Comparison of ENCODE assay signal across 8 mouse cellular contexts in the genomic region with DNA sequence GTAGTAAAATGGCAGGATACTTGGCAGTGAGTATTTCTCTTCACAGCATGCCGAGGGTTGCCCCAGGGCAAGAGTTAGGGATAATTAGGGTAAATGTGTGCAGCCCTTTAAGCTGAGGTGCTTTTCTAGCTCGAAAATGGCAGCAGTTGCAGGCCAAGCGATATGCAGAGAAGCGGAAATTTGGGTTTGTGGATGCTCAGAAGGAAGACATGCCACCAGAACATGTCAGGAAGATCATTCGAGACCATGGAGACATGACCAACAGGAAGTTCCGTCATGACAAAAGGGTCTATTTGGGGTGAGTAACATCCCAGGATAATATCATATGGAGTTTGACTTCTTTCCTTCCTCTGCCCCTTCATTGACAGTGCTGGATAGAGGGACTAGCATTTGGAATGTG. TPM values are rescaled to one million over a fixed set of nuclear protein-coding genes. Genes with fewer than 3 reads are reported as not detected.
DNase-seq lines count a peak whose midpoint lies in the region; ATAC-seq and TF ChIP-seq lines count a peak whose summit lies in the region.
"Had no signal": no experiment of that assay in that cellular context is flagged by ENCODE, and none has a peak within 500 bp of the region (broad histone marks: within the 10 kb centered on the region; RNA-seq: fewer than 3 reads in every experiment).

No protein-coding gene starts in this region.

- ATAC-seq in lung, postnatal 0 days, result no peak
- no peak for ATAC-seq in embryonic facial prominence, embryonic 15.5 days (ENCODE audit: insufficient number of reproducible peaks, low FRiP score, low TSS enrichment, low read depth)
- no peak for ATAC-seq in limb, embryonic 11.5 days (ENCODE audit: insufficient number of reproducible peaks, low FRiP score, low TSS enrichment, low read depth)
- no peak for ATAC-seq in stomach, embryonic 14.5 days (ENCODE audit: insufficient number of reproducible peaks, insufficient read depth, low FRiP score, low read depth)

- H3K27me3 ChIP-seq in lung, postnatal 0 days (replicated peaks; ENCODE audit: insufficient read depth, low read length), result no peaks in the 10 kb centered on the region
- 0 out of 2 replicates have a peak, but pooled peaks cover 2% of the 10 kb centered on the region for H3K27me3 ChIP-seq in embryonic facial prominence, embryonic 15.5 days
- H3K27me3 ChIP-seq in limb, embryonic 11.5 days (ENCODE audit: control insufficient read depth, insufficient read depth, low read length), result no peaks in the 10 kb centered on the region
- no peaks in the 10 kb centered on the region for H3K27me3 ChIP-seq in stomach, embryonic 14.5 days (ENCODE audit: control insufficient read depth, insufficient read depth, low read length)

- H3K36me3 ChIP-seq in lung, postnatal 0 days (ENCODE audit: insufficient read depth, low read length), result peaks cover 27% of the 10 kb centered on the region
- peaks cover 32% of the 10 kb centered on the region for H3K36me3 ChIP-seq in embryonic facial prominence, embryonic 15.5 days
- peaks cover 27% of the 10 kb centered on the region for H3K36me3 ChIP-seq in limb, embryonic 11.5 days (ENCODE audit: control insufficient read depth, insufficient read depth, low read length)
- H3K36me3 ChIP-seq in stomach, embryonic 14.5 days (ENCODE audit: control insufficient read depth, insufficient read depth, low read length), result peaks cover 38% of the 10 kb centered on the region

- H3K9ac ChIP-seq in lung, postnatal 0 days (replicated peaks; ENCODE audit: low read depth), result peak overlapping the region; percentile 98
- peak overlapping the region; percentile 88 for H3K9ac ChIP-seq in embryonic facial prominence, embryonic 15.5 days
- peak overlapping the region; percentile 96 for H3K9ac ChIP-seq in limb, embryonic 11.5 days (ENCODE audit: low read length)
- H3K9ac ChIP-seq in stomach, embryonic 14.5 days (replicated peaks; ENCODE audit: low read depth, low read length), result peak overlapping the region; percentile 58

- no peaks in the 10 kb centered on the region for H3K9me3 ChIP-seq in lung, postnatal 0 days (ENCODE audit: low read length)
- H3K9me3 ChIP-seq in embryonic facial prominence, embryonic 15.5 days (replicated peaks), result no peaks in the 10 kb centered on the region
- H3K9me3 ChIP-seq in limb, embryonic 11.5 days (ENCODE audit: control insufficient read depth, low read length), result no peaks in the 10 kb centered on the region
- no peaks in the 10 kb centered on the region for H3K9me3 ChIP-seq in stomach, embryonic 14.5 days (ENCODE audit: control insufficient read depth, low read depth, low read length)

- H3K4me1 ChIP-seq in lung, postnatal 0 days (ENCODE audit: insufficient read depth, low read depth, low read length), result peaks cover 7% of the 10 kb centered on the region
- peaks cover 12% of the 10 kb centered on the region for H3K4me1 ChIP-seq in embryonic facial prominence, embryonic 15.5 days
- peaks cover 7% of the 10 kb centered on the region for H3K4me1 ChIP-seq in limb, embryonic 11.5 days (ENCODE audit: control insufficient read depth, insufficient read depth, low read length)
- H3K4me1 ChIP-seq in stomach, embryonic 14.5 days (ENCODE audit: control insufficient read depth, insufficient read depth, low read length), result peaks cover 10% of the 10 kb centered on the region

- no peak for TF ChIP-seq EP300 in lung, postnatal 0 days (IDR thresholded peaks at IDR 0.05)

- H3K4me3 ChIP-seq in lung, postnatal 0 days (ENCODE audit: low read depth, low read length), result peak overlapping the region; percentile 97
- peak overlapping the region; percentile 99 for H3K4me3 ChIP-seq in embryonic facial prominence, embryonic 15.5 days (replicated peaks)
- H3K4me3 ChIP-seq in limb, embryonic 11.5 days (ENCODE audit: low read depth, low read length), result peak overlapping the region; percentile 98
- H3K4me3 ChIP-seq in stomach, embryonic 14.5 days (ENCODE audit: low read depth, low read length), result peak overlapping the region; percentile 72

- no peak for TF ChIP-seq CTCF in lung, postnatal 0 days (IDR thresholded peaks at IDR 0.05)

- intact Hi-C loops in left cerebral cortex, postnatal 4 days (cut with DNase I), result no loop called here

- peak overlapping the region; percentile 69 for H3K4me2 ChIP-seq in lung, postnatal 0 days (replicated peaks; ENCODE audit: low read depth, low read length)
- H3K4me2 ChIP-seq in embryonic facial prominence, embryonic 15.5 days (replicated peaks), result peak overlapping the region; percentile 87
- peak overlapping the region; percentile 84 for H3K4me2 ChIP-seq in limb, embryonic 11.5 days (ENCODE audit: low read depth, severe bottlenecking)
- peak overlapping the region; percentile 69 for H3K4me2 ChIP-seq in stomach, embryonic 14.5 days (replicated peaks; ENCODE audit: low read depth, low read length)

- 23% methylated on average over 6 of the region's 6 CpGs for WGBS in lung, postnatal 0 days
- WGBS in embryonic facial prominence, embryonic 15.5 days, result 17% methylated on average over 6 of the region's 6 CpGs
- 34% methylated on average over 6 of the region's 6 CpGs for WGBS in limb, embryonic 11.5 days
- 39% methylated on average over 6 of the region's 6 CpGs for WGBS in stomach, embryonic 14.5 days

- DNase-seq in lung, postnatal 0 days (ENCODE audit: low spot score), result no peak
- DNase-seq in lung, postnatal 10 days, result no peak
- DNase-seq in limb, embryonic 11.5 days (ENCODE audit: low spot score), result no peak
- no peak for DNase-seq in adrenal gland, postnatal 10 days
- no peak for DNase-seq in left cerebral cortex, postnatal 4 days
- DNase-seq: cerebellum, adult 9-11 months had no signal

- no peak overlapping the region for H3K27ac ChIP-seq in lung, postnatal 0 days (ENCODE audit: low read length)
- H3K27ac ChIP-seq in embryonic facial prominence, embryonic 15.5 days (replicated peaks), result peak overlapping the region; percentile 77
- H3K27ac ChIP-seq in limb, embryonic 11.5 days (replicated peaks; ENCODE audit: low read depth, low read length), result no peak overlapping the region
- no peak overlapping the region for H3K27ac ChIP-seq in stomach, embryonic 14.5 days (ENCODE audit: low read length)

RNA-seq across cellular contexts. Expression of gene Prpf8, which starts 0.9 kb away (rescaled TPM):
- 19.7 and 22.5 TPM in 2 replicates for polyA plus RNA-seq in lung, postnatal 0 days (2015; fragmentation: Nextera tagmentation; extraction: Ambion mirVana)
- 51.7 and 52.5 TPM in 2 replicates for polyA plus RNA-seq in embryonic facial prominence, embryonic 15.5 days (2015; fragmentation: Nextera tagmentation; extraction: Ambion mirVana)
- 111 and 123 TPM in 2 replicates for polyA plus RNA-seq in limb, embryonic 11.5 days (2014; fragmentation: Nextera tagmentation; extraction: Ambion mirVana)
- 79.7 and 79.8 TPM in 2 replicates for polyA plus RNA-seq in stomach, embryonic 14.5 days (2014; fragmentation: Nextera tagmentation; extraction: Ambion mirVana)
- total RNA-seq in adrenal gland, postnatal 10 days (2021), result 100 to 1,000 TPM; 112 to 130 TPM
- 100 to 1,000 TPM; 136 to 137 TPM for total RNA-seq in left cerebral cortex, postnatal 4 days (2021)

RNA-seq across cellular contexts. Expression of gene Rilp, which starts 22.4 kb away (rescaled TPM):
- polyA plus RNA-seq in lung, postnatal 0 days (2015; fragmentation: Nextera tagmentation; extraction: Ambion mirVana), result 12.4 and 15.7 TPM in 2 replicates
- polyA plus RNA-seq in embryonic facial prominence, embryonic 15.5 days (2015; fragmentation: Nextera tagmentation; extraction: Ambion mirVana), result 0.73 and 1.0 TPM in 2 replicates
- polyA plus RNA-seq in limb, embryonic 11.5 days (2014; fragmentation: Nextera tagmentation; extraction: Ambion mirVana), result 0.50 and 0.59 TPM in 2 replicates
- 0.32 and 0.60 TPM in 2 replicates for polyA plus RNA-seq in stomach, embryonic 14.5 days (2014; fragmentation: Nextera tagmentation; extraction: Ambion mirVana)
- 10 to 100 TPM; 17.3 to 23.7 TPM for total RNA-seq in adrenal gland, postnatal 10 days (2021)
- 1 to 10 TPM; 1.8 to 1.9 TPM for total RNA-seq in left cerebral cortex, postnatal 4 days (2021)

RNA-seq across cellular contexts. Expression of gene Scarf1, which starts 25.8 kb away (rescaled TPM):
- 18.5 and 21.2 TPM in 2 replicates for polyA plus RNA-seq in lung, postnatal 0 days (2015; fragmentation: Nextera tagmentation; extraction: Ambion mirVana)
- polyA plus RNA-seq in embryonic facial prominence, embryonic 15.5 days (2015; fragmentation: Nextera tagmentation; extraction: Ambion mirVana), result 8.0 and 8.1 TPM in 2 replicates
- 4.5 and 4.7 TPM in 2 replicates for polyA plus RNA-seq in limb, embryonic 11.5 days (2014; fragmentation: Nextera tagmentation; extraction: Ambion mirVana)
- 4.8 and 5.4 TPM in 2 replicates for polyA plus RNA-seq in stomach, embryonic 14.5 days (2014; fragmentation: Nextera tagmentation; extraction: Ambion mirVana)
- total RNA-seq in adrenal gland, postnatal 10 days (2021), result 10 to 100 TPM; 13.3 to 20.0 TPM
- 1 to 10 TPM; 3.0 to 3.5 TPM for total RNA-seq in left cerebral cortex, postnatal 4 days (2021)

RNA-seq across cellular contexts. Expression of gene Tlcd2, which starts 26.0 kb away (rescaled TPM):
- polyA plus RNA-seq in lung, postnatal 0 days (2015; fragmentation: Nextera tagmentation; extraction: Ambion mirVana), result 6.1 and 8.7 TPM in 2 replicates
- polyA plus RNA-seq in embryonic facial prominence, embryonic 15.5 days (2015; fragmentation: Nextera tagmentation; extraction: Ambion mirVana), result 35.1 and 38.0 TPM in 2 replicates
- 10.4 and 11.3 TPM in 2 replicates for polyA plus RNA-seq in limb, embryonic 11.5 days (2014; fragmentation: Nextera tagmentation; extraction: Ambion mirVana)
- polyA plus RNA-seq in stomach, embryonic 14.5 days (2014; fragmentation: Nextera tagmentation; extraction: Ambion mirVana), result 23.3 and 26.3 TPM in 2 replicates
- 10 to 100 TPM; 20.9 to 24.6 TPM for total RNA-seq in adrenal gland, postnatal 10 days (2021)
- total RNA-seq in left cerebral cortex, postnatal 4 days (2021), result under 1 TPM; 0.80 to 0.95 TPM

RNA-seq across cellular contexts. Expression of gene Wdr81, which starts 33.0 kb away (rescaled TPM):
- polyA plus RNA-seq in lung, postnatal 0 days (2015; fragmentation: Nextera tagmentation; extraction: Ambion mirVana), result 5.9 and 7.2 TPM in 2 replicates
- polyA plus RNA-seq in embryonic facial prominence, embryonic 15.5 days (2015; fragmentation: Nextera tagmentation; extraction: Ambion mirVana), result 6.3 and 7.4 TPM in 2 replicates
- 3.3 and 3.4 TPM in 2 replicates for polyA plus RNA-seq in limb, embryonic 11.5 days (2014; fragmentation: Nextera tagmentation; extraction: Ambion mirVana)
- polyA plus RNA-seq in stomach, embryonic 14.5 days (2014; fragmentation: Nextera tagmentation; extraction: Ambion mirVana), result 4.6 and 5.1 TPM in 2 replicates
- total RNA-seq in adrenal gland, postnatal 10 days (2021), result 10 to 100 TPM; 13.0 to 15.2 TPM
- total RNA-seq in left cerebral cortex, postnatal 4 days (2021), result 10 to 100 TPM; 17.6 to 19.1 TPM
